Mouse (Mus musculus): Measurements from ENCODE around the gene Gpr68. TPM values are rescaled to one million over a fixed set of nuclear protein-coding genes. Genes with fewer than 3 reads are reported as not detected.
A peak's percentile ranks its signal among the peaks of the same experiment; 100 is the strongest.

Gpr68 gene
- polyA plus RNA-seq, 1 experiment from 2014 or later, result 0.32 TPM

DNA sequence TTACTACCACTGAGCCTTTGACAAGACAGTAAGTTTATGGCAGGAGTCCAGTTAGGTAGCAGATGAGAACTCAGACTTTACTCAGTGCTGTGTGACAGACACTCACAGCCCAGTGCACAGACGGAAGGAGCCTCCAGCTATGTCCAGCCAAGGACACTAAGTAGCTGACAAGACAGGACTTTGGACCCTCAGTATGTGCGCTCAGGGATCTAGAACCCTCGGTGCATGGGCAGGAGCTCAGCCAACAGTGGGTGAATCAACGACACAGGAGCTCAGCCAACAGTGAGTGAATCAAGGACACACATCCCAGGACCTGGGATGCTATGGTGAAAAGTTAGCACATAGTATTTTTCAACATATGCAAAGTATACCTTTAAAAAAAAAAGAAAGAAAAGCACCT lies 28.7 kb upstream of the Gpr68 start:
- no peak overlapping the region for H3K9ac ChIP-seq
- no peaks in the 10 kb centered on the region for H3K4me1 ChIP-seq (ENCODE audit: insufficient read depth)
- H3K27ac ChIP-seq (ENCODE audit: low read depth), result no peak overlapping the region; the same call in 1 of the 2 replicates
- no peaks in the 10 kb centered on the region for H3K27me3 ChIP-seq (ENCODE audit: insufficient read depth, low read length)
- no peaks in the 10 kb centered on the region for H3K9me3 ChIP-seq (ENCODE audit: low read depth, low read length)
- TF ChIP-seq CTCF (IDR thresholded peaks at IDR 0.05; ENCODE audit: low read depth), result no peak
- WGBS, result 81% methylated on average over 4 of the region's 4 CpGs
- H3K4me2 ChIP-seq, result no peak overlapping the region
- DNase-seq (no peak), ATAC-seq (ENCODE audit: insufficient read depth) (no peak)
- no peak overlapping the region for H3K4me3 ChIP-seq (ENCODE audit: low read depth, low read length)
- peaks cover 37% of the 10 kb centered on the region for H3K36me3 ChIP-seq (ENCODE audit: insufficient read depth)

DNA sequence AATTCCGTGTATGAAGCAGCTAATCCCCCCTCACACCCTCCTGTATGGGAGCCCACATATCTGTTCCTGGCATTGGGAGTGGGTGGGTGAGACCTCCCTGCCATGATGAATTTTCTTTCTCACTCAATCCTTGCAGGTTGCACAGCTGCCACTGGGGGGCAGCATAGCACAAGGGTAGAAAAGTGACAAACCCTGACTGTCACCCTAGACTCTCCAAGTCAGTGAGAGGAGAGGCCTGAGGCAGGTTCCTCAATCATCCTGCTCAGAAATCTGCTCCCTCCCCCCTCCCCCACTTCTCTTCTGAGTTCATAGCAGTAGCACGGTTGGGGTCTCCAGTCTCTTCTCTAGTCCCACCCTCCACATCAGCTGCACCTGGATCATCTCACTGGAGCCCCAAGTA lies 28.1 kb upstream of the Gpr68 start:
- peaks cover 31% of the 10 kb centered on the region for H3K36me3 ChIP-seq (ENCODE audit: insufficient read depth)
- ATAC-seq (ENCODE audit: insufficient read depth) (peak; percentile 56), DNase-seq (peak; percentile 86)
- no peak overlapping the region for H3K4me3 ChIP-seq (ENCODE audit: low read depth, low read length)
- 2% methylated on average over 2 of the region's 2 CpGs for WGBS
- H3K27ac ChIP-seq (ENCODE audit: low read depth), result no peak overlapping the region
- H3K4me2 ChIP-seq, result no peak overlapping the region
- peak; percentile 88 for TF ChIP-seq CTCF (IDR thresholded peaks at IDR 0.05; ENCODE audit: low read depth)
- no peaks in the 10 kb centered on the region for H3K4me1 ChIP-seq (ENCODE audit: insufficient read depth)
- H3K9me3 ChIP-seq (ENCODE audit: low read depth, low read length), result no peaks in the 10 kb centered on the region
- H3K27me3 ChIP-seq (ENCODE audit: insufficient read depth, low read length), result no peaks in the 10 kb centered on the region
- no peak overlapping the region for H3K9ac ChIP-seq

DNA sequence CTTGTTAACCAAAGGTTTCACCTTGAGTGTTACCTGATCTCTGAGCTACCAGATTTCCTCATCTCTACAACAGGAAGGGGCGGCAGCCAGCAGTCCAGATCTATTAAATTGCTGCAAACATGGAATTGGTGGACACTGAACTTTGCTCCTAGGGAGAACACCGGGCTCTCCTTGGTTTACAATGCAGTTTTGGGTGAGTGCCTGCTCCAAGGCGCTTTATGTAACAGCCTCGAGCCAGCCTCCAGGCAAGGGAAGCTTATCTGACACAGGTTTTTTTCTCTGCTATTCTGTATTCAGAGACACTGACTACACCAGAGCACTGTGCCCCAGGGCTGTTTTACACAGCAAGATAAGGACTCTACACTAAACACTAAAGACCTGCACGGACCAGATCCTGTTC lies 26.8 kb upstream of the Gpr68 start:
- peaks cover 26% of the 10 kb centered on the region for H3K36me3 ChIP-seq (ENCODE audit: insufficient read depth)

DNA sequence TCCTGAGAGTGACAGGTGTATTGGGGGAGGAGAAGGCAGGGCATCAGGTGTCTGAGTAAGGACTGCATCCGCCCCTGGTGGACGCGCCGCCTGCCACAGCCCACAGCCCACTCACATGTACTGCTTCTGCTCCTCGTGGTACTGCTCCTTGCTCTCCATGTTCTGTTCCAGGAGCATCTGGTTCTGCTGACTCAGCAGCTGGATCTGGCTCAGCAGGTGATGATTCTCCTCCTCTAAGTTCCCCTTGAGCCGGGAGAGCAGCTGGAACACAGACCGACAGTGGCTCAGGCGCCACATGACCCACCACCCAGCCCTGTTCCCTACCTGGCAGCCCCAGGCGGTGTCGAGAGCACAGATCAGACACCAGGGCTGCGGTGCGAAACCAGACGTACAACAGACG lies 23.7 kb upstream of the Gpr68 start:
- no peak overlapping the region for H3K9ac ChIP-seq
- no peak overlapping the region for H3K27ac ChIP-seq (ENCODE audit: low read depth)
- H3K36me3 ChIP-seq (ENCODE audit: insufficient read depth), result peaks cover 42% of the 10 kb centered on the region
- H3K4me3 ChIP-seq (ENCODE audit: low read depth, low read length), result no peak overlapping the region
- 93% methylated on average over 14 of the region's 14 CpGs for WGBS
- DNase-seq (no peak), ATAC-seq (ENCODE audit: insufficient read depth) (no peak)
- no peaks in the 10 kb centered on the region for H3K9me3 ChIP-seq (ENCODE audit: low read depth, low read length)
- H3K4me2 ChIP-seq, result no peak overlapping the region
- no peaks in the 10 kb centered on the region for H3K27me3 ChIP-seq (ENCODE audit: insufficient read depth, low read length)
- no peak for TF ChIP-seq CTCF (IDR thresholded peaks at IDR 0.05; ENCODE audit: low read depth)
- no peaks in the 10 kb centered on the region for H3K4me1 ChIP-seq (ENCODE audit: insufficient read depth)

More for the DNA sequence above, 26.8 kb upstream of the Gpr68 start:
- no peak overlapping the region for H3K9ac ChIP-seq
- no peaks in the 10 kb centered on the region for H3K27me3 ChIP-seq (ENCODE audit: insufficient read depth, low read length)
- DNase-seq (no peak), ATAC-seq (ENCODE audit: insufficient read depth) (no peak)
- WGBS, result 78% methylated on average over 5 of the region's 5 CpGs
- H3K4me2 ChIP-seq, result no peak overlapping the region
- no peak overlapping the region for H3K4me3 ChIP-seq (ENCODE audit: low read depth, low read length)
- no peaks in the 10 kb centered on the region for H3K9me3 ChIP-seq (ENCODE audit: low read depth, low read length)
- no peak for TF ChIP-seq CTCF (IDR thresholded peaks at IDR 0.05; ENCODE audit: low read depth)
- H3K4me1 ChIP-seq (ENCODE audit: insufficient read depth), result no peaks in the 10 kb centered on the region
- H3K27ac ChIP-seq (ENCODE audit: low read depth), result no peak overlapping the region

DNA sequence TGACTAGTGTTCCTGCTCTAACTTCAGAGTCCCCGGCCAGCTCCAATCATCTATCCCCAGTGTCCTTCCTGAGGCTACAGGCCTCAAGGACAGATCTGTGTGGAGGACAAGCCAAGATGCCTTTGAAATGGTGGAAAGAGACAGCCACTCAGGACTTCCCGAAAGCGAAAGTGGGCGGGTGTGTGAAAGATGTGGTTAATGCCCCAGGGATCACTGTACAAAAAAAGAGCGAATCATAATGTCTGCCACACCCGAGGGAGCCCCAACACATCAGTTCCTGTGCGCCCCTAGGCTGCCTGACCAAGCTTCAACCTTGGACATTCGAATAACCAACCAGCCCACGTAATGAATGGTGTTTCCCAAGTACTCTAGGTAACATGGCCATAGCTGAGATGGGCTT lies 20.3 kb upstream of the Gpr68 start:
- ATAC-seq (ENCODE audit: insufficient read depth), result no peak
- 90% methylated on average over 9 of the region's 9 CpGs for WGBS
- no peak for TF ChIP-seq CTCF (IDR thresholded peaks at IDR 0.05; ENCODE audit: low read depth)
- Histone ChIP-seq H3K4me3 (ENCODE audit: low read depth, low read length) (no peak overlapping the region), H3K9me3 (ENCODE audit: low read depth, low read length) (no peaks in the 10 kb centered on the region), H3K27ac (ENCODE audit: low read depth) (no peak overlapping the region), H3K4me2 (no peak overlapping the region), H3K36me3 (ENCODE audit: insufficient read depth) (peaks cover 47% of the 10 kb centered on the region), H3K9ac (no peak overlapping the region), H3K4me1 (ENCODE audit: insufficient read depth) (no peaks in the 10 kb centered on the region), H3K27me3 (ENCODE audit: insufficient read depth, low read length) (no peaks in the 10 kb centered on the region)
- no peak for DNase-seq

DNA sequence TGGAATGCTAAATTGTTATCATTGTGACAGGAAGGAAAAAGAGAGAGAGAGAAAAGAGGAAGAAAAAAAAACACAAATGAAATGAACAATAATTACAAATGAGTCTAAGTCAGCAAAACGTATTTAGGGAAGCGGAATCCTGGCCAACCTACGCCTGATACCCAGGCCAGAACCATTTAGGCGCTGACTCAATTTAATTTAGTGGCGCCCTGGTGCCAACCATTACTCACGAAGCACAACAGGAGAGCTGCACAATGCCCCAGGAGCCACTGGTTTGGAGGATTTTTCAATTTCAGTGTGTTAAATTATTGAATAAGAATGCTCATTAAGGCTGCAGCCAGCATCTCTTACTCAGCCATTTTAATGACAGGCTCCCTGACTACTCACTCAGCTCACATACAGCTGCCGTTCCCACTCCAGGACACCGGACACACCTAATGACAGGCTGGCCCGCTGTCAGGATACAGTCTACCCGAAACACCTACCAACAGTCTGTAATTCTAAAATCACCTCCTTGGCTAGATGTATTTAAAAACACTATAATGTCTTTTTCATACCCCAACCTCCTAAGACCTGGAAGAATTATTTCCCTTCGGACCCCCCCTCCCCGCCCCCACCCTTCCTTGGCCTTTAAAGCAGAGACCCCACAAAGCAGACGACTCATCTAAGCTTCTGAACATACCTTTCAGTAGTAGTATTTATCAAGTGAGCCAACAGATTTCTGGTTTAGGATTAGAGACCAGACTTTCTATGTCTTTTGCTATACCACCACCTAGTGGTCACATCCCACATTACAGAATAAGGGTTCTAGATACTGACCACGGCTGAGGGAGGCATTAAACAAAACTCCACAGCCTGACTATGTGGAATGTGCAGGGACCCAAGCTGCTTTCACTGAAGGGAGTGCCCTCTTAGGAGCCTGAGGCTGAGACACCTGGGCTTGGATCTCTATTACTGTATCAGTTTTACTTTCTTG lies 17.9 kb upstream of the Gpr68 start:
- no peak overlapping the region for H3K4me2 ChIP-seq
- no peak overlapping the region for H3K9ac ChIP-seq
- peak; percentile 67; the same call in 1 of the 2 replicates for ATAC-seq (ENCODE audit: insufficient read depth)
- no peaks in the 10 kb centered on the region for H3K4me1 ChIP-seq (ENCODE audit: insufficient read depth)
- H3K27ac ChIP-seq (ENCODE audit: low read depth), result no peak overlapping the region
- TF ChIP-seq CTCF (IDR thresholded peaks at IDR 0.05; ENCODE audit: low read depth), result peak; percentile 84
- 69% methylated on average over 14 of the region's 14 CpGs for WGBS
- H3K27me3 ChIP-seq (ENCODE audit: insufficient read depth, low read length), result no peaks in the 10 kb centered on the region
- H3K4me3 ChIP-seq (ENCODE audit: low read depth, low read length), result no peak overlapping the region
- no peaks in the 10 kb centered on the region for H3K9me3 ChIP-seq (ENCODE audit: low read depth, low read length)
- DNase-seq, result peak; percentile 95
- H3K36me3 ChIP-seq (ENCODE audit: insufficient read depth), result peaks cover 51% of the 10 kb centered on the region

DNA sequence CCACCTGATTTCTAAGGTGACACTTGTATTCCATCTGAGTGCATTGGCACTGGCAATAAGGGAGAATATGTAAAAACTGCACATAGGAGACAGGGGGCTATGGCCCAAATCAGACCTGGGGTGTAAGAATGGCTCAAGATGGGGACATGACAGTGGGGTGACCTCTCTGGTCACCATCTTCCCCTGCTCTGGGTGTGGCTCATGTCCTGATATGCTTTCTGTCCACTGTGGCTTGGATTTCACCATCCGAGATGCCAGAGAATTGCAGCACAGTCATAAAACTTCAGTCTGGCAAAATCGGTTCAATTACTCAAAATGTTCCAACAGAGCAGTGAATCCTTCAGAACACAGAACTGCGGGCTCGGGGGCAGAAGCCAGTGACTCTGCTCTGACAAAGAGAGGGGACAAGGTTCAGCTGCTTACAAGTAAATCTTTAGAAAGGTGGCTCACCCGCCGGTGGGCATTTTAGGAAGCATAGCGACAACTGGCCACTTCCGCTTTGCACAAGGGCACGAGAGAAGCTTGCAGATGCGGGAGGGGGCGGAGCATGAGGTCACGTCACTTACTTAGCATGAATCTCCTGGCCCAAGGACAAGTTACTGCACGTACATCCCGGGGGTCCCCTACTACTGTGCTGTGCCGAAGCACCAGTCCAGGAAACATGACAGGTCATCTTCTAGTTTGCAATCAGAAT lies 16.8 kb upstream of the Gpr68 start:
- WGBS, result 76% methylated on average over 15 of the region's 15 CpGs
- Histone ChIP-seq H3K9ac (no peak overlapping the region), H3K4me1 (ENCODE audit: insufficient read depth) (no peaks in the 10 kb centered on the region), H3K9me3 (ENCODE audit: low read depth, low read length) (no peaks in the 10 kb centered on the region), H3K4me2 (no peak overlapping the region), H3K27me3 (ENCODE audit: insufficient read depth, low read length) (no peaks in the 10 kb centered on the region), H3K27ac (ENCODE audit: low read depth) (no peak overlapping the region), H3K36me3 (ENCODE audit: insufficient read depth) (peaks cover 48% of the 10 kb centered on the region), H3K4me3 (ENCODE audit: low read depth, low read length) (no peak overlapping the region)
- ATAC-seq (ENCODE audit: insufficient read depth) (no peak), DNase-seq (no peak)
- TF ChIP-seq CTCF (IDR thresholded peaks at IDR 0.05; ENCODE audit: low read depth), result no peak
